Mouse (Mus musculus): ENCODE results near the gene Iqcf1.
A peak's percentile ranks its signal among the peaks of the same experiment; 100 is the strongest.
"Not testable (repeated sequence)": the region's sequence is repeated elsewhere in the genome, so short reads cannot be mapped to it uniquely, and the experiment has no call there.

Gene Iqcf1

GRCm38 (mm10) chr9:106483606-106484005 is 16.2 kb upstream of the Iqcf1 start:
- no peak for DNase-seq

DNA sequence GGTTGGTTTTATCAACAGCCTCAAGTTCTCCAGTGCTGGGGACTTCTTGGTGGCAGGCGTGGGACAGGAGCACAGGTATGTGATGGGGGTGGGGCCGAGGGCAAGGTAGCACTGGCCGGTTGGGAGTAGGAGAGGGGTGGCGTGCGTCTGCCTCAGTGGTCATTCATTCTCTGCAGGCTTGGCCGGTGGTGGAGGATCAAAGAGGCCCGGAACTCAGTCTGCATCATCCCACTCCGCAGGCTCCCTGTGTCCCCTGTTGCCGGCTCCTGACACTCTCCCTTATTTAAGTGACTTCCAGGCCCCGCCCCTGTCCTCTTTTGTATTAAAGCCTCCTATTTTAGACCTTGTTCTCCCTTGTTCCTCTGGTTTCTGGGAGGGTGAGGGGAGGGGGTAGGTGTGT is 14.7 kb upstream of the Iqcf1 start:
- DNase-seq = no peak

- DNase-seq = not testable (repeated sequence)
Measured at GRCm38 (mm10) chr9:106487602-106488001, 12.2 kb upstream of the Iqcf1 start.

GRCm38 (mm10) chr9:106501846-106502245 is 2.1 kb downstream of the Iqcf1 start:
- no peak for DNase-seq

- no peak for DNase-seq
Measured at GRCm38 (mm10) chr9:106504246-106504645, 4.5 kb downstream of the Iqcf1 start.

GRCm38 (mm10) chr9:106509356-106509755 is 9.6 kb downstream of the Iqcf1 start:
- no peak for DNase-seq

- no peak for DNase-seq
Measured at GRCm38 (mm10) chr9:106512729-106513450, 13.1 kb downstream of the Iqcf1 start.

DNA sequence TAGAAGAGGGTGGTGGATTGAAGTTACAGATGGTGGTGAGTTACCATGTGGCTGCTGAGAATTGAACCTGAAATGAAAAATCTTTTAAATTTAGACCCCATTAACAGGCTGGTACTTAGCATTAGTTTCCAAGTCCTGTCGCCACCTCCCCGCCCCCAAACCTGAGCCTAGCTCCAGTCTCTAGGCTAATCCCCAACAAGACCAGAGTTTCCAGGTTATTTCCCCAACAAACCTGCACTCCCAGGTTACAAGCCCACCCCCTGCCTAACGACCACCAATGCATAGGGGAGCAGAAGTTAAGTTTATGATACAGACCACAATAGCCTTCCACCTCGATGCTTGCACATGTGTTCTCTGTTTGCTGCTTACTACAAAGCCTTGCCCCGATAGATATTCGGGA is 13.8 kb downstream of the Iqcf1 start:
- no peak for DNase-seq

GRCm38 (mm10) chr9:106514273-106514672 is 14.5 kb downstream of the Iqcf1 start, which contains the start of gene Iqcf5:
Gene Iqcf5 (plus strand): TSS chr9:106514573.
- DNase-seq = no peak

- DNase-seq = no peak
Measured at GRCm38 (mm10) chr9:106519433-106519832, 19.7 kb downstream of the Iqcf1 start.

- DNase-seq = no peak
Measured at GRCm38 (mm10) chr9:106519909-106520308, 20.1 kb downstream of the Iqcf1 start.

GRCm38 (mm10) chr9:106531833-106532232 is 32.1 kb downstream of the Iqcf1 start:
- peak in 1 of 2 experiments; percentile 8 for DNase-seq

DNA sequence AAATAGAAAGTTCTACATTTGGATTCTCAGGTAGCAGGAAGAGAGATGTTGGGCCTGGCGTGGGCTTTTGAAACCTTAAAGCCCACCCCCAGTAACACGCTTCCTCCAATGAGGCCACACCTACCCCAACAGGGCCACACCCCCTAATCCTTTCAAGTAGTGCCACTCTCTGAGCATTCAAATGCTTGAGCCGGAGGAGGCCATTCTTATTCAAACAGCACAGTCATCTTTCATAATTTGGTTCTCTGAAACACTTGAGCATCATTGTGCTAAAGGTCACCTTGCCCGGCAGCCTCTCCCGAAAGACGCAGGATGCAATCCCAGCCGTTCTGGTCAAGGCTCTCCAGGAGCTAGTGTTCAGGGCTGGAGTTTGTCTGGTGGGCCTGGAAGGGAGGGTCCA is 34.5 kb downstream of the Iqcf1 start:
- no peak for DNase-seq

DNA sequence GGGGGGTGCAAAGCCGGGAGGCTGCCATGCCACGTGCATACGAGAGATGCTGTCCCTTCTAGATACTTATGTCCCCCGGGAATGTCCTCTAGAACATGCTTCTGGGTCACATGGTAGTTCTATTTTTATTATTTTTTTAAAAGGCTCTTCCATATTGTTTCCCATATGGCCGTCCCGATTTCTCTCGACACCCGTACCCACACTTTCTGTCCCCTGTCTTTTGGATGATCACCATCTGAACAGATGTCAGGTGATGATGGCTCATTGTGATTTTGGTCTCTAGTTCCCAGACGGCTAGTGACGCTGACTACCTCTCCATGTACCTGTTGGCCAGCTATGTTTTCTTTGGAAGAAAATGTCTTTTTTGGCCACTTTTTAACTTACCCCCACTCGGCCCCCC is 35.2 kb downstream of the Iqcf1 start:
- no peak for DNase-seq

All from cerebellum, postnatal 25 days (tissue).